Mouse (Mus musculus) activated CD4-positive, CD25-positive, alpha-beta regulatory T cell, adult 4 months (primary cell): ENCODE measurements around the gene Dct. TPM values are rescaled to one million over a fixed set of nuclear protein-coding genes. Genes with fewer than 3 reads are reported as not detected.

Experiments
- ATAC-seq: one replicate; pipeline ENCODE4 v1.8.0; 2017
- polyA plus RNA-seq, 2 experiments: library from polyadenylated mRNA; unstranded; fragments of 100-300 nt; shearing (Covaris generic); gene quantifications; one replicate each; pipeline ENCODE4 v1.2.1; 2017

The Dct gene
- under 1 TPM in 1 of 2 experiments, not detected in 1; 0.32 TPM for polyA plus RNA-seq

GRCm38 (mm10) chr14:118051975-118052630, at the start of gene Dct:
Dct (minus strand) TSS chr14:118052244.
- no peak for ATAC-seq

- no peak for ATAC-seq
Observed at GRCm38 (mm10) chr14:118101227-118101990, 49.4 kb upstream of the Dct start.

- no peak for ATAC-seq
Observed at GRCm38 (mm10) chr14:118098265-118098664, 46.2 kb upstream of the Dct start.

- peak; percentile 29 for ATAC-seq
Observed at GRCm38 (mm10) chr14:118089806-118090392, 37.9 kb upstream of the Dct start.

GRCm38 (mm10) chr14:118089215-118089805, 37.3 kb upstream of the Dct start:
- peak; percentile 79 for ATAC-seq

GRCm38 (mm10) chr14:118088437-118089207, 36.6 kb upstream of the Dct start:
- ATAC-seq: peak; percentile 64

GRCm38 (mm10) chr14:118086271-118087035, 34.4 kb upstream of the Dct start:
- no peak for ATAC-seq

- no peak for ATAC-seq
Observed at GRCm38 (mm10) chr14:118083851-118084250, 31.8 kb upstream of the Dct start.

- ATAC-seq: no peak
Observed at GRCm38 (mm10) chr14:118080606-118081005, 28.6 kb upstream of the Dct start.

GRCm38 (mm10) chr14:118070100-118070499, 18.1 kb upstream of the Dct start:
- no peak for ATAC-seq

- ATAC-seq: no peak
Observed at GRCm38 (mm10) chr14:118069439-118070079, 17.5 kb upstream of the Dct start.

GRCm38 (mm10) chr14:118061766-118062432, 9.9 kb upstream of the Dct start:
- ATAC-seq: no peak

- no peak for ATAC-seq
Observed at GRCm38 (mm10) chr14:118058581-118058886, 6.5 kb upstream of the Dct start.

GRCm38 (mm10) chr14:118057696-118058580, 5.9 kb upstream of the Dct start:
- no peak for ATAC-seq

- ATAC-seq: no peak
Observed at GRCm38 (mm10) chr14:118052770-118053169, 726 bp upstream of the Dct start.

GRCm38 (mm10) chr14:118051396-118051795, 648 bp downstream of the Dct start:
- ATAC-seq: no peak

GRCm38 (mm10) chr14:118050990-118051389, 1.1 kb downstream of the Dct start:
- ATAC-seq: no peak

- ATAC-seq: no peak
Observed at GRCm38 (mm10) chr14:118050431-118050830, 1.6 kb downstream of the Dct start.

- ATAC-seq: no peak
Observed at GRCm38 (mm10) chr14:118049648-118050238, 2.3 kb downstream of the Dct start.
